Mouse (Mus musculus) small intestine, adult 2 months (tissue): Measurements from ENCODE around the gene Vamp5.

Source experiments
- CTCF ChIP-seq: fragments of 200-500 bp; IDR thresholded peaks from 2 replicates; pipeline ENCODE4 v1.5.1; 2012; ENCODE audit warnings: low read depth, mild to moderate bottlenecking, control low read depth, inconsistent platforms, low read length, moderate library complexity, mixed read lengths; ENCODE audit not compliant: insufficient replicate concordance, insufficient read length; ENCODE audit errors: extremely low read depth
- POLR2A ChIP-seq: fragments of 200-500 bp; IDR thresholded peaks from 2 replicates; pipeline ENCODE4 v1.6.1; 2012; ENCODE audit warnings: low read depth, mild to moderate bottlenecking, control low read depth, inconsistent platforms, low read length, moderate library complexity

DNA sequence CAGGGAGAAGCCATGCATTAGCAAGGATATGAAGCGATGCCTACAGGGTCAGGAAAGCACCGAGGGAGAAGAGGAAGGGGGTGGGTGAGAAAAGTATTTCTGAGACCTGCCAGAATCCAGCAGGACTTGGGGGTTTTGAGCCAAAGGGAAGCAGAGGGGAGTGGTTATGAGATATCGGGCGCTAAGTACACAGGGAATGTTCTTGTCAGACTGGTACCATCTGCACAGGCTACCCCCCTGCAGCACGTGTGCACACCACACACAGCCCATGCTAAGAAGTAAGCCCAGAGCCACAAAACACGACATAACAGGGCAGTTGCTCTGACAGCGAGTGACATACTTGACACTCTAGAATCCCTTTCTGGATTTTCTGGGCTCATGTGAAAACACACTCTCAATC lies 6.1 kb downstream of the Vamp5 start:
- TF ChIP-seq POLR2A (no peak), CTCF (no peak)
